Mouse (Mus musculus): ENCODE measurements at regions not wholly inside any gene's neighbourhood (a gene's known extent, or its start where the extent isn't known, plus 50 kb on each side); places are given as distances from the start of the nearest gene placed in this dataset.

DNA sequence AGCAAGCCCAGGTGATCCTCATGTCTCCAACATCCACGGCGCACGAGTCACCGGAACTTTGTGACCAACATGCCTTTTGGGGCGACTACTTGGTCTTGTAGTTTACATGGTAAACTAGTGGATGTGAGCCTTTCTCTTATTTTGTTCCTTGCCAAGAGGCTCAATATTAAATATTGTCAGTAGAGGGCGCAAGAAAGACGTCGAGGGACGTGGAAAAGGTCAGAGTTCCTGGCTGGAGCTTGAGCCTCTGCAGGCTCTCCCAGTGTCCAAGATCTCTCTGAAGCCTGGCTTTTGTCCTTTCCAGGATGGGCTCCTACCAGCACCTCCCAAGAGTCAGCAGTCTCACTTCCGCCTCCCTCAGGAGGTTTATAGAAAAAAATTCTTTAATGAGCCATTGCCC, 458.8 kb downstream of the Tmem182 start:
- peak in 1 of 2 experiments; percentile 28 for DNase-seq

GRCm38 (mm10) chr1:41271111-41271730, 465.8 kb downstream of the Tmem182 start:
- DNase-seq: no peak

DNA sequence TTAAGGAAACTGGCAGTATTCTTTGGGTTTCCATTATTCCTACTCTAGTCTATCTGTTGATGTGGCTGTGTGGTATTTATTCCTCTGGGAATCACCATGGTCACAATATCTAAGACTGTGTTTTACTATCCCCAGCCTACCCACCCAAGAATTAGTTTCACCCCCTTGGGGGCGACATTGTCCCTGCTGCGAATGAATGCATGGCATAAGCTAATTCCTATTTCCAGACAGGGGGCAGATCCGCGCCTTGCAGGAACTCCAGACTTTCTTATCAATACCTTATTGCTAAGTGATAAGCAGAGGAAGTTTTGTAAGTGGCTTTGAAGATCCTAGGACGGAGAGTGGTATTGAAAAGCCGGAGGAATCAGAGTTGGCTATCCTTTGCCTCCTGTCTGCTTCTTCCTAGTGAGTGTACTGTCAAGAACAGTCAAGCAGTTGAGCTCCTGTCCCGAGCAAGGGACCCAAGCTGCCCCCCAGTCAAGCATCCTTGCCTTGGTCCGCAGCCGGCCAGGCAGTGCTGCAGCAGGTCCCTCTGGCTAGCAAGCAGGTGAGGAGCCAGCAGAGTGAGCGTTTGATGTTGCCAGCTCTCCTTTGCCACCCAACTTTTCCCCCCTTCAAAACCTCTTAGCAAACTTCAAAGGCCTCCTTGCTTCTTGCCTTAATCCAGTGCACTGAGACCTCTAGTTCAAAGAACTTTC, 469.3 kb downstream of the Tmem182 start:
- peak in 1 of 2 experiments; percentile 9 for DNase-seq

GRCm38 (mm10) chr1:41275271-41275624, 469.8 kb downstream of the Tmem182 start:
- no peak for DNase-seq

- DNase-seq: no peak
Measured at GRCm38 (mm10) chr1:41275642-41276041, 470.2 kb downstream of the Tmem182 start.

- DNase-seq: no peak
Measured at GRCm38 (mm10) chr1:41276303-41276702, 470.9 kb downstream of the Tmem182 start.

DNA sequence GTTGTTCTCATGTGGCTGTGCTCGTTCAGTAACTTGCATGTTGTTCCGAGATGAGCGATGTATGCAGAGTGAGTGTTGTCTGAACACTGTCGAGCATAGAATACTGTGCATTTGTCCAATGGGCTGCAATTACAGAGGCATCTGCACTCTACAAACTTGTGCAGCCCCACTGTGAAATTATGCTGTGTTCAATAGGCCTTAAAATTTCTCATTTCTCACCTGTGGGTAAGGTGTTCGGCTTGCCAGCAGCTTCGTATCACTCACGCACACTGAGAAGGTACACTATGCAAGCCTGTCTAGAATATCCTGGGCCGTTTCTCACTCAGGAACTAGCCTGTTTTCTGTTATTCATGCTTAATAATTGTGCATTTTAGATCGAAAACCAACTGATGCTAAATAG, 479.8 kb downstream of the Tmem182 start:
- DNase-seq: no peak

GRCm38 (mm10) chr1:41286221-41286620, 480.8 kb downstream of the Tmem182 start:
- DNase-seq: no peak

GRCm38 (mm10) chr1:41326861-41327480, 521.6 kb downstream of the Tmem182 start:
- DNase-seq: no peak

GRCm38 (mm10) chr1:41349798-41350758, 544.7 kb downstream of the Tmem182 start:
- DNase-seq: no peak

- no peak for DNase-seq
Measured at GRCm38 (mm10) chr1:41359061-41359460, 553.7 kb downstream of the Tmem182 start.

- DNase-seq: no peak
Measured at GRCm38 (mm10) chr1:41361512-41361911, 556.1 kb downstream of the Tmem182 start.

DNA sequence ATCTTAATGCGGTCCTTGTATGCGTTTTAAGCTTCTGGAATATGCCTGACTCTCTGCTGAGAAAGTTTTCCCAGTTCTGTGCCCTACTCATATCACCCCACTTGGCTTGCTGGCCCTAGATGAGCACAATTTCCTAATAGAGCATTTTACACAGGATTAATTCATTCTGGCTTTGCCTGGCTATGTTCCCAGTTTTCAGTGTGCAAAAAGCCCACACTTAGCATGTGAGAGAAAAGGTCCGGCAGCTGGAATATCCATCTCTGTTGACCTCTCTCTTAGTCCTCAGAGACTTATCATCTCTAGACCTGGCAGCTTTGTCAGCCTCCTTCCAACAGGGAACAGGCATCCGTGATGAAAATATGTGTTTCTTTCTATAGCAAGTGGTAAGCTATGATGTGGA, 574.6 kb downstream of the Tmem182 start:
- no peak for DNase-seq

DNA sequence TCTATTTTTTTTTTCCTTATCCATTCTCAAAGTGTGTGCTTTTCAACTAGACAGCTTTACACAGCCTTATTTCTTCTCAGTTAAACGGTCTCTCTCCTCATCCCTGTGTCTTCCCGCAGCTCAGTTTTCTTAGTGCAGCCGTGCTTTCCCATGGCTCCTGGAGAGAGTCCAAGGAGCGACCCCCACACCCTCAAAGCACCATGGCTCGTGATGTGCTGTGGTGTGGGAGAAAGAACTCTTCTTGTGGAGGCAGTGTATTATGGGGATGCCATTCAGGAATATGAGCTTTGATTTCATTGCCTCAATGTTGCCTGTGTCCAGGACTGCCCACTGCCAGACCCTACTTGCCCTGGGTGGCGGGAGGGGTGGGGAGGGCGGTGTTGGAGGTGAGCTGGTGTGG, 576.1 kb downstream of the Tmem182 start:
- no peak for DNase-seq

- no peak for DNase-seq
Measured at GRCm38 (mm10) chr1:41384731-41385130, 579.3 kb downstream of the Tmem182 start.

DNA sequence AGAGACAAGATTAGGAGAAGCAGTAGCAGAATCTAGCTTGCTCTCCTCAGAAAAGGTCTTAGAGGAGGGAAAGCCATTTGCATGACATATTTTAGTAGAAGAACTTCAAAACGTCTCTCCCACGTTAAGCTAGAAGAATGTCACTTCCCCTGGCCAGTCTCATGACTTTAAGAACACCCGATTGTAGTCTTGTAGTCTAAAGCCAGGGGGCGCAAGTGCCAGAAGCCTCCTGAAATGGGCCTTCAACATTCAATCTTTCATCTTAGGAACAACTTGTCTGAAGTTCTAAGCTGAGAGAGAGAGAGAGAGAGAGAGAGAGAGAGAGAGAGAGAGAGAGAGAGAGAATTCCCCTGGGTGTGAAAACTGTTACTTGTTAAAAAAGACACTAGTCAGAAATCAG, 581.0 kb downstream of the Tmem182 start:
- peak in 1 of 2 experiments; percentile 13 for DNase-seq

DNA sequence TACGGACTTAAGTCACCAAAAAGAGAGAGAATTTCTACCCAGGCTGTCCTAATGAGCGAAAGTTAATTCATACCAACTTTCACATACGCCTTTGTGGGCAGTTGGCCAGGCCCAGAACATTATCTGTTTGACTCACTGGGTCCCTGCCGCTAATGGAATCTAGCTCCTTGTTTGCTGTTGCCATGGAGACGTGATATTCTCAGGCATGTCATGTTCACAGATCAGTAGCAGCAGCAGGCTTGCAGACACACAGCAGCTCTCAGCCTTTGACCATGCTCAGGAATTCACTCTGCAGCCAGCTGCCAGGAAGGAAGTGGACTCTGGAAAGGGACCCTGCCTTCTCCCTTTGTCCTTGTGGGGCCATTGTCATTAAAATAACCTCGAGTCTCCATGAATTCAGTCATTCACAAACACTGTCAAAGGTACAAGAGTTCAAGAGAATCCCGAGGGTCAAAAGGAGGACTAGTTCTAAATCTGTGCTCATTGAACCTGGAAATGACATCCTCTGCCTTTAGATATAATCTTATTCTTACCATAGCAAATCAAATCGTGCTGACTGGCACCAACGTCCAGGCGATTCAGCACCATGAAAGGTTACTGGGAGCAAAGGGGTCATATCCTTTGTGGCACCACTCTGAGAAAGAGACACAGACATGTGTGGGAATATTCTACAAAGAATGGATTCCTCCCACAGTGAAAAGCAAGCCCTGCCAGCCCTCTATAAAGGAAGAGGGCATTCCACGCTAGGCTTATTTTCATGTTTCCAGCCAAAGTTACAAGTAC, 584.9 kb downstream of the Tmem182 start:
- peak; percentile 69 to 73 for DNase-seq

DNA sequence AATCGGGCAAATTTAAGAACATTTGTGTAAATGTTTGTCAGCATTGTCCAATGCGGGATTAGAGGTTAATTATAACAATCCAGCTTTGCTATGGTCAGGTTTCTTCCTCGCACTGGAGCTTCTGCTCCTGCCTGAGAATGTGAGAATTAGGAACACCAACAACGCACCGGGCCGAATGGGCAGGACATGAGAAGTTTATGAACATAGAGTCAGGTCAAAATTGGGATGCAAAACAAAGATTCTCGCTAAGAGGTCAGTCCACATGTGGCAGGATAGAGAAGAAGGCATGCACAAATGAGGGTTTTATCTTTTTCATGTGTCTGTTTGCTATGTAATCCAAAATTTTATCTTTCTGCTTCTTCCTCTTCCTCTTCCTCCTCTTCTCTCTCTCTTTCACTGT, 585.7 kb downstream of the Tmem182 start:
- DNase-seq: no peak

DNA sequence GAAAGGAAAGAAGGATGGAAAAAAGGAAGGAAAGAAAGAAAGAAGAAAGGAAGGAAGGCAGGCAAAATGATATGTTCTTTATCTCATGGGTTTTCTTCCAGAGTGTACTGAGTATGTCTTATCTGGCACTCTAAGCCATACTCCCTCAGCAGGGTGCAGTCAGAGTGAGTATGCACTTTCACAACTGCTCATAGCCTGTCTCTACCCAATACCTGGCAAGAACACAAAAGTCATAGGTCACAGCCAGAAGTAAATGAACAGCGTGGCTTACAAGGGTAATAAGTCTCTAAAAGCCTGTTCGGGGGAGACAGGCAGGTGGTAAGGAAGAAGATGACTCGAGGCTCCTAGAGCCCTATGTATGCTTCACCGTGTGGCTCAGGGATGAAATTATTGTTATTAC, 587.9 kb downstream of the Tmem182 start:
- no peak for DNase-seq

GRCm38 (mm10) chr1:41395081-41395480, 589.7 kb downstream of the Tmem182 start:
- DNase-seq: no peak

DNA sequence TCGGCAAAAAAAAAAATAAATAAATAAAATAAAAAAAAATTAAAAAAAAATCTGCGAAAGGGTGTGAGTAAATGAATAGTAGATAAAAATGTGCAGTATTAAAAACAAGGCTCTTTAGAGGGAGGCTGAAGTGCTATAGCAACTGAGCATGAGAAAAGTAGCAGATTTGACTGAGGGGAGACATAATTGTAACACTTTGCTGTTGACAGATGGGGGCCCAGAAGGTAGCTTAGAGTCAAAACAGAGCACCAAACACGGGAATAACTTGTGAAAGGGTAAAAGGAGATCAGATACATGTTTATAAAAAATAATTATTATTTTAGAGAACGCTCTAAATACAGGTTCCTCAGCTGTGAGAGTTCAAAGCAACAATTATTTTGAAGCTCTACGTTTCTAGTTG, 605.1 kb downstream of the Tmem182 start:
- no peak for DNase-seq

GRCm38 (mm10) chr1:41411641-41412040, 606.2 kb downstream of the Tmem182 start:
- DNase-seq: no peak

All from heart, adult 18-20 months (tissue).